Mouse (Mus musculus) embryonic fibroblast, embryonic 13.5 days (primary cell): ENCODE data around the gene Sgtb. TPM values are rescaled to one million over a fixed set of nuclear protein-coding genes. Genes with fewer than 3 reads are reported as not detected.
A peak's percentile ranks its signal among the peaks of the same experiment; 100 is the strongest.

ENCODE experiments used
- H3K27ac ChIP-seq: 2 replicates; pipeline ENCODE4 v1.5.1; 2012; ENCODE audit warnings: low read length, control low read depth, inconsistent platforms; ENCODE audit not compliant: insufficient read depth
- H3K4me1 ChIP-seq: 2 replicates; pipeline ENCODE4 v1.6.1; 2011; ENCODE audit warnings: low read length; ENCODE audit not compliant: control insufficient read depth, insufficient read depth
- H3K4me3 ChIP-seq: 2 replicates; pipeline ENCODE4 v1.5.1; 2011; ENCODE audit warnings: mild to moderate bottlenecking, control low read depth, low read length; ENCODE audit not compliant: insufficient read depth
- CTCF ChIP-seq: IDR thresholded peaks from 2 replicates; pipeline ENCODE4 v1.5.1; 2011; ENCODE audit warnings: mild to moderate bottlenecking, control low read depth, low read length, moderate library complexity, borderline replicate concordance; ENCODE audit not compliant: insufficient read depth
- POLR2A ChIP-seq: IDR thresholded peaks from 2 replicates; pipeline ENCODE4 v1.6.1; 2011; ENCODE audit warnings: low read depth, mild to moderate bottlenecking, control low read depth, low read length, moderate library complexity
- polyA plus RNA-seq: library from polyadenylated mRNA; stranded (reverse); fragments of >200 nt; gene quantifications from 2 replicates; pipeline ENCODE4 v1.2.4, GENCODE M21; 2011; ENCODE audit warnings: low read depth; ENCODE audit not compliant: missing spikeins, insufficient read length

Gene Sgtb
- polyA plus RNA-seq, 1 experiment = 6.8 TPM

GRCm38 (mm10) chr13:104132561-104132960, 23.0 kb downstream of the Sgtb start:
- Histone ChIP-seq H3K4me1 (no peaks in the 10 kb centered on the region), H3K27ac (no peak overlapping the region), H3K4me3 (no peak overlapping the region)
- TF ChIP-seq POLR2A = no peak
- TF ChIP-seq CTCF = no peak

- no peak overlapping the region for H3K4me3 ChIP-seq
- no peak overlapping the region for H3K27ac ChIP-seq
- no peaks in the 10 kb centered on the region for H3K4me1 ChIP-seq
- TF ChIP-seq POLR2A = no peak
- no peak for TF ChIP-seq CTCF
Observed at GRCm38 (mm10) chr13:104134510-104135085, 25.1 kb downstream of the Sgtb start.

GRCm38 (mm10) chr13:104139369-104140209, 30.0 kb downstream of the Sgtb start:
- H3K4me1 ChIP-seq = no peaks in the 10 kb centered on the region
- H3K4me3 ChIP-seq = no peak overlapping the region
- TF ChIP-seq CTCF = peak; percentile 48; the same call in 1 of the 2 replicates
- no peak for TF ChIP-seq POLR2A
- H3K27ac ChIP-seq = no peak overlapping the region

- no peak overlapping the region for H3K4me3 ChIP-seq
- no peaks in the 10 kb centered on the region for H3K4me1 ChIP-seq
- TF ChIP-seq POLR2A = no peak
- TF ChIP-seq CTCF = no peak
- H3K27ac ChIP-seq = no peak overlapping the region
Observed at GRCm38 (mm10) chr13:104144871-104145270, 35.3 kb downstream of the Sgtb start.

- Histone ChIP-seq H3K4me3 (no peak overlapping the region), H3K27ac (no peak overlapping the region), H3K4me1 (no peaks in the 10 kb centered on the region)
- TF ChIP-seq POLR2A (no peak), CTCF (no peak)
Observed at GRCm38 (mm10) chr13:104145646-104146045, 36.1 kb downstream of the Sgtb start.

- Histone ChIP-seq H3K27ac (no peak overlapping the region), H3K4me3 (no peak overlapping the region), H3K4me1 (peaks cover 7% of the 10 kb centered on the region)
- TF ChIP-seq POLR2A (no peak), CTCF (no peak)
Observed at GRCm38 (mm10) chr13:104154180-104154579, 44.6 kb downstream of the Sgtb start.

GRCm38 (mm10) chr13:104155106-104155505, 45.6 kb downstream of the Sgtb start:
- no peak for TF ChIP-seq POLR2A
- H3K27ac ChIP-seq = peak overlapping the region; percentile 91
- H3K4me3 ChIP-seq = no peak overlapping the region
- H3K4me1 ChIP-seq = peaks cover 7% of the 10 kb centered on the region

GRCm38 (mm10) chr13:104155686-104156085, 46.1 kb downstream of the Sgtb start:
- Histone ChIP-seq H3K4me1 (peaks cover 7% of the 10 kb centered on the region), H3K4me3 (no peak overlapping the region), H3K27ac (peak overlapping the region; percentile 91; the same call in 1 of the 2 replicates)
- TF ChIP-seq CTCF (no peak), POLR2A (no peak)

- TF ChIP-seq POLR2A (no peak), CTCF (no peak)
- Histone ChIP-seq H3K27ac (no peak overlapping the region), H3K4me3 (no peak overlapping the region), H3K4me1 (no peaks in the 10 kb centered on the region; the same call in 1 of the 2 replicates)
Observed at GRCm38 (mm10) chr13:104171711-104172110, 62.2 kb downstream of the Sgtb start.

- TF ChIP-seq CTCF = no peak
- no peak for TF ChIP-seq POLR2A
- Histone ChIP-seq H3K4me1 (no peaks in the 10 kb centered on the region; the same call in 1 of the 2 replicates), H3K4me3 (no peak overlapping the region), H3K27ac (no peak overlapping the region)
Observed at GRCm38 (mm10) chr13:104172498-104172897, 63.0 kb downstream of the Sgtb start.
